Mouse (Mus musculus) adrenal gland, postnatal 25 days (tissue): ENCODE results near the gene Cd63. TPM values are rescaled to one million over a fixed set of nuclear protein-coding genes. Genes with fewer than 3 reads are reported as not detected.

Experiments
- DNase-seq: peaks from one replicate; pipeline ENCODE4 v3.0.0; 2021; ENCODE audit warnings: mixed read lengths
- long read RNA-seq: library from polyadenylated mRNA; stranded (forward); transcript quantifications from one replicate; pipeline ENCODE4 v2.0.0, GENCODE M21; 2021
- total RNA-seq: library from RNA; stranded (reverse); gene quantifications from 2 replicates; pipeline ENCODE4 v1.2.3, GENCODE M21; 2021

The Cd63 gene
- total RNA-seq = 238 and 302 TPM in 2 replicates
- long read RNA-seq, transcript Cd63-201 (8 exons, 1,063 nt) = major isoform, 167 of 182 reads
- long read RNA-seq, partial matches to known transcripts = 9 of 182 reads
- long read RNA-seq, other reads (novel, unspliced or antisense) = 6 of 182 reads

DNA sequence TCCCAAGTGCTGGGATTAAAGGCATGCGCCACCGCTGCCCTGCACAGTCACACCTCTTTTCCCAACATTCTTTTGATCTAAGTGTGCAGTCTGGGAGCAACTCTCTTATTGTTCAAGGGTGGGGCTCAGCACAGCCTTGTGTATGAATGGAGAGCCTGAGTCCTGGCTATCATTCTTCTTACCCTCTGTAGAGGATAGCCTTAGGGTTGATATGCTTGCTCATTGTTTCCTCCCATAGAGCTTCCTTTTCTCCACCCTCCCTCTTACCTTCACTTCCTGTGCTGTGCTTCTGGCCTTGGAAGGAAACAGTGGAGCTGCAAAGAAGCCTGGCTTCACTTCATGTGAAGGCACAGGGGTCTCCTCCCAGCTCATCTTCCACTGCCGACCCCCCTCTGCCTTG is at the start of gene Cd63:
TSS of gene Cd63 (plus strand) at position 292 of the 400 bp plus-strand sequence.
- DNase-seq = no peak

DNA sequence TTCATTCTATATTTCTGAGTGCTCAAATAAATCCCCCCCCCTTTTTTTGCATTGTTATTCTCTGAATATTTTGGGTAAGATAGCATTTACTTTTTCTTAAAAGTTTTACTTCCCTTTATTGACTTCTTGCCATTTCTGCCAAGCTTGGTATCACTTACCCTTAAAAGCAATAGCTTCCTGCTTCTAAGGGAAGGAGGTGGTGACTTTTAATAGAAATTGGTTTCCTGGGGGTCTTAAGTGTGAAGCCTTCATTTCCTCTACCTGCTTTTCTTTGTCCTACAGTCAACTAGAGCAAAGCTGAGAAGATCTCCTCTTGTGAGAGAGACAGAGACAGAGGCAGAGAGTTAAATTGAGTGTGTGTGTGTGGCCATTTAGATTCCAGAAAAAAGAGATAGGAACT is 39.6 kb upstream of the Cd63 start:
- no peak for DNase-seq

DNA sequence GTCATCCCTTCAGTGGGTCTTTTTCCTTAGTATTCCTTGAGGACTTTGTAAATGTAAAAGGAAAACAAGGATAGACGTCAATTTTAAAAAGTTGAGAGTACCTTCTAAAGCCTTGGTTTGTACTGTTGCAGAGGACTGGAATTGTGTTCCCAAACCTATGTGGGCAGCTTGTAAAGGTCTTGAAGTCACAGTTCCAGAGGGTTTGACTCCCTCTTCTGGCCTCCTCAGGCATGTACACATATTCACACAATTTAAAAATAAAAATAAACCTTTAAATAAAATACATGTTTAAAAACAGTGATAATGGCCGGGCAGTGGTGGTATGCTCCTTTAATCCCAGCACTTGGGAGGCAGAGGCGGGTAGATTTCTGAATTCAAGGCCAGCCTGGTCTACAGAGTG is 34.7 kb upstream of the Cd63 start:
- DNase-seq = no peak

DNA sequence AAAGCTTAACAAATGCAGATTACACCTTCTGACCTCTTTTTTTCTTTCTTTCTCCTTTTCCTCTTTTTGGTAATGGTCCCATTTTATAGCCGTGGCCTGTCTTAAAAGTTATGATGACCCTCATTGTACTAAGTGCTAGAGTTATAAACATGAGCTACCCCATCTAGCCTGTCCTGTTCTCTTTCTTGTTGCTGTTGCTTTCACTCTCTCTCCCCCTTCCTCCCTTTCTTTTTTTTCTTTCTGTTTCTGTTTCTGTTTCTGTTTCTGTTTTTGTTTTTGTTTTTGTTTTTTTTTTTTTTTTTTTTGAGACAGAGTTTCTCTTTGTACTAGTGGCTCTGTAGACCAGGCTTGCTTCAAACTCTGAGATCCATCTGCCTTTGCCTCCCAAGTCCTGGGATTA is 34.3 kb upstream of the Cd63 start:
- no peak for DNase-seq

GRCm38 (mm10) chr10:128870341-128870740 is 30.4 kb upstream of the Cd63 start:
- DNase-seq = no peak

- no peak for DNase-seq
Observed at GRCm38 (mm10) chr10:128878291-128878690, 22.5 kb upstream of the Cd63 start.

GRCm38 (mm10) chr10:128878811-128879210 is 22.0 kb upstream of the Cd63 start:
- DNase-seq = no peak

- DNase-seq = no peak
Observed at GRCm38 (mm10) chr10:128882067-128882466, 18.7 kb upstream of the Cd63 start.

- DNase-seq = no peak
Observed at GRCm38 (mm10) chr10:128888941-128889827, 11.6 kb upstream of the Cd63 start.

- no peak for DNase-seq
Observed at GRCm38 (mm10) chr10:128889846-128890245, 10.9 kb upstream of the Cd63 start.

DNA sequence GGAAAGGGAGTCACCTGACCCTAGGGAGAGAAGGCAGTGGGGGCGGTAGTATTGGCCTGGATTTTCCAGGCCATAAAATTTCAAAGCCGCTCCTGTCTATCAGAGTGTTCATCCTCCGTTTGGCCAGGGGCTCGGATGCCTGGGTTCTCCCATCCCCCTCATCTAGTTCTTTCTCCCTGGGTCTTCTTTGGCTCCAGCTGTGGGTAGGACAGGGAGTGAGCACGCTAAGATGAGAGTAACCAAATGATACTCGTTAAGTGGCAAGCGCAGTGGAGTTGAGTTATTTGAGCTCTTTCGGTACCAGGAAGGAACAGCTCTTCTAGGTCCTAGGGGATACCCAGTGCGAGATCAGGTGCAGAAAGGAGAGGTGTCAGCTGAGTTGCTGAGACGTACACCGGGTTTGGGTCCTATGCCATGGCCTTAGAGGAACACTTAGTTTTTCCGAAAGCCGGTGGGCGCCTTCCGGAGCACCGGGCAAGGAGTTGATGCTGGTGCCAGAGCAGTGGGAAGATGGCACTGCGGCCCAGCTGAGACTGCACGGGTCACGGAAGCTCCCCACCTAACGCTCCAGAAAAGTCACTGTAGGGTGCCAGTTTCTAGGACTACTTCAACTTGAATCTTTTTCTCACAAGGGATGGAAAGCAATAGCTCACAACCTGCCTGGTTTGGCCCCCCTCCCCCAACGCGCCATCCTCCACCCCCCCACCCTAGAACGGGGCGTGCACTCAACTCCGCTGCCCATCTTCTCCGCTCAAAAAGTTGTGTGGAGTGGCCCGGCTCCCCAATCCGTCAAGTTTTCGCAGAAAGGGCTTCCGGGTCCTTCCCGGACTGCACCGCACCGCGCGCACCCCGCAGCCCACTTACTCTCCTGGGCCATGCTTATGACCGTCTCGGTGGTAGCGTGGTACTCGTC is 10.2 kb upstream of the Cd63 start:
- no peak for DNase-seq

DNA sequence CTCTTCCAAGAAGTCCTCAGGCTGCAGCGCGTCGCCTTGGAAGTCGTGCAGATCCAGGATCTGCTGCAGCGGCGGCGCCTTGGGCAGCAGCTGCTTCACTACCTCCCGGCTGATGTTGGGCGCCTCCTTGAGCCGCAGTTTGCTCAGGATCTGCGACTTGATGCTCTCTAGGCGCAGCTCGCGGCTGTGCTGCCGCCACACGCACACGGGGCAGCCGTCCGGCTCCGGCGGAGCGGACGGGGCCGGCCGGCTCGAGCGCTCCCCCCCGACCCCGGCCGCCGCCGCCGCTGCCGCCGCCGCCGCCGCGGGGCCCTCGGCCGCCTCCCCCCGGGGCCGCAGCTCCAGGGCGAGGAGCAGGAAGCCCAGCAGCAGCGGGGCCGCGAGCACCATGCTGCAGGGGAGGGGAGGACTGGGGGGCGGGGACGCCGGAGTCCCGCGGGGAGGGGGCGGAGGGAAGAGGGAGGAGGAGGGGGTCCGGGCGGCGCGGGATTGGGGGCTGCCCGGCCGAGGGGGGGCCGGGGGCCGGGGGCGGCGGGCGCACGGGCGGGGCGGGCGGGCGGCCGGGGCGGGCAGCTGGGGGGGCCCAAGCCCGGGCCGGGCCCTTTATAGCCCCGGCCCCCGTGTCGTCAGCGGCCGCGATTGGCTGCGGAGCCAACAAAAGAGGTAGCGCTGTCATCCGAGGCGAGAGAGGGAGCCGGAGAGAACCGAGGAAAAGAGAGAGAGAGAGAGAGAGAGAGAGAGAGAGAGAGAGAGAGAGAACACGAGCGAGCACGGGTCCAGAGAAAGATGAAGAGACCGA is 9.3 kb upstream of the Cd63 start, which contains the start of gene Gdf11:
TSS of gene Gdf11 (minus strand) at position 423 of the 799 bp plus-strand sequence.
- DNase-seq = peak; percentile 58

DNA sequence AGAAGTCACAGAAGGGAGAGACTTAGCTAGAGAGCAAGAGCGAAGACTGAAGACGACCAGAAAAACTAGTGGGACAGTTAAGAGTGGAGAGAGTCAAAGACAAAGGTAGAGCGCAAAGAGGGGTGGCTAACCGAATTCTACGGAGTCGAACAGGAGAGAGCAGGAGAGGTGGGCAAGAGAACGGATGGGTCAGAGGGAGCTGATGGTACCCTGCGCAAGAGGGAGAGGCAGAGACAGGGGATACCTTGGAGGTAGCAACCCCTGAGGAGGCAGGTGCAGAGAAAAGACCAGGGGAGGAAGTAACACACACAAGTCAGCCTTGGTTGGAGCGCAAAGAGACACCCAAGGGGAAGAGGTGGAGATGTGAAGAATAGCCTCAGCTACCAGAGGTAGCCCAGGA is 8.5 kb upstream of the Cd63 start:
- no peak for DNase-seq

- DNase-seq = no peak
Observed at GRCm38 (mm10) chr10:128895437-128895836, 5.4 kb upstream of the Cd63 start.

DNA sequence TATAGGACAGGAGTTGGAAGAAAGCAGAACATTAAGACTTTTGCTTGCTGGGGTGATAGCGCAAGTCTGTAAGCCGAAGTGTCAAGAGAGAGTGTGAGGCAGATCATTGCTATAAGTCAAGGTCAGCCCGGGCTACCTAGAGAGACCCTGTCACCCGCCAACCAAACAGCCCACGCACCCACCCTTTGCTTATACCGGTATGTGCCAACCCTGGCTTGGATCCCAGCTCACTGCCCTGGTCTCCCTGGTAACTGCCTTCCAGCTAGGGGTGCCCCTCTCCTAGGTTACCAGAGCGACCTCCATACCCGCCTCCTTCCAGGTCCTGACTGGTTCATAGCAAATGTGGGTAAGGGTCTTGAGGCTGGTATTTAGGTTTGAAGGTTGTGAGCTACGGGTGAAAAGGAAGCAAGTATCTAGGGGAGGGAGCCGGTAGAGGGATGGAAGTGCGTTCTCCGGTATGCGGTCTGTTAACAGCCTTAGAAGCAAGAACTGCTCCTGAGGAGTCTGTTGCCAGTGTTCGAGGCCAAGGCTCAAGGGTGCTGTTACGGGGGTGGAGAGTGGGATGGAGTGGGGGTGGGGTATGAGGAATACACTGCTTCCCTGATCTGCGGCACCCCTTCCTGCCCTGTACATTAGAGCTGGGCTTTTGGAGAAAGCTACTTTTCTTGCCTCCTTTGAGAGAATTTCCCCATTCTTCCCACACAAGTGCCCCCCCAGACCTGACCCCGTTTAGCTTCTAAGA is 4.7 kb upstream of the Cd63 start:
- DNase-seq = no peak

DNA sequence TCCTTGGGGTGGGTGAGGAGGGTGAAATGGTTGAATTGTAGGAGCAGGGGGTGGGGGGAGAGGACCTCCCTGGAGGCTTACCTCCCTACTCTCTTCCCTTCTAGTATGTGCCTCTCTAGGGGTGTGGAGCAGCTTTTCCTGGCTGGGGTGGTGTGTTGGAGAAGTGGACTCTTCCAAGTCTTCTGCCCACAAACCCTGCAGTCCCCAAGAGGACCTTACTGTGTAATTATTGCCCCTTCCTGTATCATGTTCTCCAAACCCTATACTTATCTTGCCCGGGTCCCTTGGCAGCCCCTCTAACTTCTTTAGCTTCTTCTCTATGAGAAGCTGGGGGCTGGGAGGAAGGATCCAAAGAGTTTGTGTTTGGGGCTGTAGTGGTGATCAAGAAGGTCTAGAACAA is 4.0 kb upstream of the Cd63 start:
- DNase-seq = no peak

- DNase-seq = no peak
Observed at GRCm38 (mm10) chr10:128897501-128897900, 3.3 kb upstream of the Cd63 start.

DNA sequence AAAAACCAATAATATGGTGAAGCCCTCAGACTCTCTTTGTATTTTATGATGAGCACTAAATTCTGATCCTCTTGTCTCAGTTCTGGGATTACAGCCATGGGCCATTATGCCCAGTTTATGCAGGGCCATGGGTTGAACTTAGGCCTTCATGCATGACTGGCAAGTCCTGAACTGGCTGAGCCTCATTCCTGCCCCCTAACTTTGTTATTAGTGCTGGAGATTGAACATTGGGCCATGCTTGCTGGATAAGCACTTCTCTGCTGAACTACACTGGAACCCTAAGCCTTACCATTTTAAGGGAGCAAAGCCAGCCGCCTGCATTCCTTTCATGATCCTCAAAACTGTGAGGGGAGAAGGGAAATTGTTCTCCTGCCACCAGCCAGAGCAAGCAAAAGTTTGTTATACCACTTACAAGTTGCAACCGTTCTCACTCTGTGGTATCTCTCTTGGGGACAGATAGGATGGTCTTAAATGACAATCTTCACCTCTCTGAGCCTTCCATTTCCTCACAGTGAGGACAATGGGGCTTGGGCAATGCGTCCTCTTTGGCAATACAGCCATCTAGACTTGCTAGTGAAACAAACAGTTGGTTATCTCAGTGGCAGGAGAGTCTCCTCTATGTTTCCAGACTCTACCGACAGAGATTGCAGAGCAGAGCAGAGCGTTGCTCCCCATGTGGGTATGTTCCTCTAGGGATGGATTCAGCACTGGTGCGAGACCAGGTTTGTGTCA is 864 bp upstream of the Cd63 start:
- no peak for DNase-seq

GRCm38 (mm10) chr10:128901409-128901808 is 620 bp downstream of the Cd63 start:
- no peak for DNase-seq

DNA sequence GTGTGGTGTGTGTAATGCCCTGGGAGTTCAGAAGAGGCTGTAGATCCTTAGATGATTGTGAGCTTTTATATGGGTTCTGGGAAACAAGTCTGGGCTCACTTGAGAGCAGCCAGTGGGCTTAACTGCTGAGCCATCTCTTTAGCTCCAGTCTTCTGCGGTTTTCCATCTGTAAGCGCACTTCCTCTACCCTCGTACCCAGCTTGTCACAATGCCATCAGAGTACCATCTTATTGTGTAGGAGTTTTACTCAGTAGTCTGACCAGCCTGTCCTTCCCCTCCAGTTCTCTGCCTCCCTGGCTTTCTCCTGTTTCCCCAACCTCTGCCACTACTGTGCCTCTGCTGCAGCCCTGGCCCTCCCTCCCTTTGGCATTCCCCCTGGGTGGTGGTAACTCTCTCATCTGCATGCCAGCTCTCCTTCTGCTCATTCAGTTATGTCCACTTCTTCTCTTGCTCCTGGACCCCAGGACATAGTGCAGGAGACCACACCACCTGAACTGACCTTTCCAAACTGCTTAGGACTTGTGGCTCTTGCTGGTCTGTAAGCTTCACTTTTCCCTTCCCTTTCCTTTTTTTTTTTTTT is 1.7 kb downstream of the Cd63 start:
- no peak for DNase-seq
